10 mouse cellular contexts compared by ENCODE assay signal in the genomic region with DNA sequence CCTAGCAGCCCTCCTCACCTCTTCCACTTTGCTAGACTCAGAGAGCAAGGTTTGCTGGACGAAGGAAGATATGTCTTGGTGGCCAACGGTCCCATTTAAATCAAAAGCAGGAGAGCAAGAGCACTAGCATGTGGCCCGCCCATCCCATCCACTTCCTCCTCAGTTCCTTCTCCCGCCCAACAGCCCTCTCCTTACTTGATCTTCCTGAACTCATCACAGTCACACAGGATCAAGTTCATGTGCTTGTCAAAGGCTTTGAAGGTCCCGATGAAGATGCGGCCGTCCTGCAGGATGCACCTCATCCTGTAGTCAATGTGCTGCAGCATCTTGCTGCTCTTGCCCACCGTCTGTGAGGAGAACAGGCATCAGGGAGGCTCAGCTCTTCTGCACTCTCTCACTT. TPM values are rescaled to one million over a fixed set of nuclear protein-coding genes. Genes with fewer than 3 reads are reported as not detected.
DNase-seq lines count a peak whose midpoint lies in the region; ATAC-seq lines count a peak whose summit lies in the region.
"Had no signal": no experiment of that assay in that cellular context is flagged by ENCODE, and none has a peak within 500 bp of the region (broad histone marks: within the 10 kb centered on the region; RNA-seq: fewer than 3 reads in every experiment).

No protein-coding gene starts in this region.

- no peak for ATAC-seq in heart, embryonic 13.5 days (ENCODE audit: extremely low read depth, insufficient number of reproducible peaks, low FRiP score, low TSS enrichment)
- no peak for ATAC-seq in liver, embryonic 13.5 days (ENCODE audit: low read depth)

- H3K9ac ChIP-seq in heart, embryonic 13.5 days: peak overlapping the region; percentile 100
- H3K9ac ChIP-seq in liver, embryonic 13.5 days: peak overlapping the region; percentile 99

- peak overlapping the region; percentile 100 for H3K4me3 ChIP-seq in heart, embryonic 13.5 days
- peak overlapping the region; percentile 99 for H3K4me3 ChIP-seq in liver, embryonic 13.5 days (replicated peaks)

- H3K27me3 ChIP-seq in heart, embryonic 13.5 days (replicated peaks): no peaks in the 10 kb centered on the region
- H3K27me3 ChIP-seq in liver, embryonic 13.5 days: no peaks in the 10 kb centered on the region

- H3K4me1 ChIP-seq in heart, embryonic 13.5 days: peaks cover 25% of the 10 kb centered on the region
- peaks cover 39% of the 10 kb centered on the region for H3K4me1 ChIP-seq in liver, embryonic 13.5 days (replicated peaks)

- DNase-seq in A20 (ENCODE audit: low read depth, low spot score) (peak; percentile 45), ES-CJ7 (ENCODE audit: low read depth, low spot score) (peak; percentile 35)
- no peak for DNase-seq in liver, embryonic 13.5 days
- no peak for DNase-seq in ovary, postnatal 14 days (ENCODE audit: low spot score)
- no peak for DNase-seq in left cerebral cortex, adult 18-20 months (ENCODE audit: low spot score in 2 of 2)
- DNase-seq in gastrocnemius, postnatal 25 days: no peak
- no peak for DNase-seq in thymus, postnatal 14 days
- DNase-seq: right cerebral cortex, adult 18-20 months had no signal

- peaks cover 52% of the 10 kb centered on the region for H3K36me3 ChIP-seq in heart, embryonic 13.5 days
- peaks cover 56% of the 10 kb centered on the region for H3K36me3 ChIP-seq in liver, embryonic 13.5 days

- peak overlapping the region; percentile 89 for H3K4me2 ChIP-seq in heart, embryonic 13.5 days
- peak overlapping the region; percentile 91 for H3K4me2 ChIP-seq in liver, embryonic 13.5 days

- WGBS in heart, embryonic 13.5 days: 71% methylated on average over 8 of the region's 8 CpGs
- WGBS in liver, embryonic 13.5 days (ENCODE audit: insufficient replicate concordance): 53% methylated on average over 8 of the region's 8 CpGs

- H3K27ac ChIP-seq in heart, embryonic 13.5 days (replicated peaks): no peak overlapping the region
- H3K27ac ChIP-seq in liver, embryonic 13.5 days: no peak overlapping the region

- no peaks in the 10 kb centered on the region for H3K9me3 ChIP-seq in heart, embryonic 13.5 days
- H3K9me3 ChIP-seq in liver, embryonic 13.5 days (replicated peaks): no peaks in the 10 kb centered on the region

RNA-seq across cellular contexts. Expression of a gene that starts 2.4 kb away (rescaled TPM):
- polyA plus RNA-seq in heart, embryonic 13.5 days (2015; fragmentation: Nextera tagmentation; extraction: Ambion mirVana): 426 and 455 TPM in 2 replicates
- 386 and 388 TPM in 2 replicates for polyA plus RNA-seq in liver, embryonic 13.5 days (2015; fragmentation: Nextera tagmentation; extraction: Ambion mirVana)
- 100 to 1,000 TPM; 110 to 119 TPM for total RNA-seq in left cerebral cortex, adult 18-20 months (2021)
- total RNA-seq in gastrocnemius, postnatal 25 days (2021): 100 to 1,000 TPM; 118 to 122 TPM

RNA-seq across cellular contexts. Expression of a gene that starts 18.2 kb away (rescaled TPM):
- not detected in 2 replicates for polyA plus RNA-seq in heart, embryonic 13.5 days (2015; fragmentation: Nextera tagmentation; extraction: Ambion mirVana)
- polyA plus RNA-seq in liver, embryonic 13.5 days (2015; fragmentation: Nextera tagmentation; extraction: Ambion mirVana): not detected in 2 replicates
- not detected for total RNA-seq in left cerebral cortex, adult 18-20 months (2021)
- not detected for total RNA-seq in gastrocnemius, postnatal 25 days (2021)
- total RNA-seq: hematopoietic stem cell, adult 5-6 weeks had no signal

Comparison
In these comparisons a context has a peak if more than half of its experiments do, and no peak if none do; other contexts are left out.
1. DNase-seq: peak in A20 (single experiment) and ES-CJ7 (single experiment); none in liver, embryonic 13.5 days (single experiment), ovary, postnatal 14 days (single experiment), left cerebral cortex, adult 18-20 months (0 of 2), gastrocnemius, postnatal 25 days (single experiment) and thymus, postnatal 14 days (single experiment).